Mouse (Mus musculus) MEL (cell line): ENCODE results near the gene Ism1.

Experiments
- CTCF ChIP-seq, 3 experiments: IDR thresholded peaks in 2 of 3; conservative IDR thresholded peaks in 1 of 3; 2 replicates each; pipeline ENCODE4 v1.5.1; 2011 to 2012; ENCODE audit warnings: low read length in 3 of 3, low read depth in 2 of 3, mild to moderate bottlenecking in 2 of 3, improper control_type of control experiment in 1 of 3, inconsistent platforms in 1 of 3, mixed read lengths in 1 of 3, moderate library complexity in 1 of 3; ENCODE audit not compliant: control insufficient read depth in 1 of 3, insufficient read depth in 1 of 3, poor library complexity in 1 of 3, severe bottlenecking in 1 of 3
- GABPA ChIP-seq: IDR thresholded peaks from 2 replicates; pipeline ENCODE4 v1.6.1; 2012; ENCODE audit warnings: low read depth, mild to moderate bottlenecking, inconsistent platforms, low read length, improper control_type of control experiment, moderate library complexity
- JUND ChIP-seq: IDR thresholded peaks from 2 replicates; pipeline ENCODE4 v1.6.1; 2011; ENCODE audit warnings: low read depth, mild to moderate bottlenecking, improper control_type of control experiment, low read length
- POLR2A ChIP-seq, 2 experiments: IDR thresholded peaks; 2 replicates each; pipeline ENCODE4 v1.6.1; 2011 to 2012; ENCODE audit warnings: low read length in 2 of 2, mild to moderate bottlenecking in 2 of 2, control low read depth in 1 of 2, improper control_type of control experiment in 1 of 2, low read depth in 1 of 2, moderate library complexity in 1 of 2; ENCODE audit not compliant: control insufficient read depth in 1 of 2, insufficient read depth in 1 of 2, poor library complexity in 1 of 2
- RCOR1 ChIP-seq: IDR thresholded peaks from 2 replicates; pipeline ENCODE4 v1.6.1; 2012; ENCODE audit warnings: low read depth, mild to moderate bottlenecking, inconsistent platforms, low read length, improper control_type of control experiment
- ZC3H11A ChIP-seq: IDR thresholded peaks from 2 replicates; pipeline ENCODE4 v1.6.1; 2012; ENCODE audit warnings: low read depth, mild to moderate bottlenecking, inconsistent platforms, low read length, improper control_type of control experiment

DNA sequence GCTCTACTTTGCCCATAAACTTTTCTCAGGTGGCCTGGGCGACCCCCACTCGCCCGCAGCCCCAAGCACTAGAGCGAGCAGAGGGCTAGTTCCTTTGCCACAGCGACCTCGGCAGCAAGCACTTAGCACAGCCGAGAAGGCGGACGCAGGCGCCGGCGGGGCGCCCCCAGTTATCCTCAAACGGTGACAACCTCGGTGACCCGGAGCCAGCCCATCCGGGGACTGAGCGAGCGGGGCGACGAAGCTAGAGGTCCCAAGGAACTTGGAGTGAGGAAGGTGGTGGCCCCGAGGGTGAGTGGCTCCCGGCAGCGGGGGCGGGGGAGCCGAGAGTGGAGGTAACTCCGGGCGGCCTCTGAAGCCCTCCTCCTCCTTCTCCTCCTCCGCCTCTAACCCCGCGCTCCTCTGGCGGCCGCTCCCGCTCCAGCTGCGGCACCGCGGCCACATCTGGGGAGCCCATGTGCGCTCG, at the start of gene Ism1:
- TF ChIP-seq RCOR1 (no peak), CTCF (IDR thresholded peaks at IDR 0.05 in 2 of 3, conservative IDR thresholded peaks at IDR 0.05 in 1 of 3; ENCODE audit: control insufficient read depth in 1 of 3, insufficient read depth in 1 of 3, low read depth in 2 of 3, low read length in 3 of 3, poor library complexity in 1 of 3, severe bottlenecking in 1 of 3) (no peak), POLR2A (IDR thresholded peaks at IDR 0.05; ENCODE audit: control insufficient read depth in 1 of 2, insufficient read depth in 1 of 2, low read depth in 1 of 2, low read length in 2 of 2, poor library complexity in 1 of 2) (no peak), ZC3H11A (no peak), GABPA (no peak), JUND (no peak)
